Mouse (Mus musculus) WW6 (cell line): Measurements from ENCODE around the gene Cenpx.
A peak's percentile ranks its signal among the peaks of the same experiment; 100 is the strongest.
"Not testable (repeated sequence)": the region's sequence is repeated elsewhere in the genome, so short reads cannot be mapped to it uniquely, and the experiment has no call there.

Experiments
- DNase-seq: peaks from one replicate; pipeline ENCODE4 v3.0.0-alpha.2; 2013; ENCODE audit warnings: low read depth, low spot score

Gene Cenpx

GRCm38 (mm10) chr11:120713580-120714518, at the start of gene Cenpx, which contains the start of gene Lrrc45:
Cenpx (minus strand) TSS chr11:120713738.
Lrrc45 (plus strand) TSS chr11:120713925.
- DNase-seq, result peak; percentile 98

- not testable (repeated sequence) for DNase-seq
Measured at GRCm38 (mm10) chr11:120762672-120763041, 49.1 kb upstream of the Cenpx start, which contains the start of gene Hmga1b. Hmga1b (plus strand) TSS chr11:120762794.

DNA sequence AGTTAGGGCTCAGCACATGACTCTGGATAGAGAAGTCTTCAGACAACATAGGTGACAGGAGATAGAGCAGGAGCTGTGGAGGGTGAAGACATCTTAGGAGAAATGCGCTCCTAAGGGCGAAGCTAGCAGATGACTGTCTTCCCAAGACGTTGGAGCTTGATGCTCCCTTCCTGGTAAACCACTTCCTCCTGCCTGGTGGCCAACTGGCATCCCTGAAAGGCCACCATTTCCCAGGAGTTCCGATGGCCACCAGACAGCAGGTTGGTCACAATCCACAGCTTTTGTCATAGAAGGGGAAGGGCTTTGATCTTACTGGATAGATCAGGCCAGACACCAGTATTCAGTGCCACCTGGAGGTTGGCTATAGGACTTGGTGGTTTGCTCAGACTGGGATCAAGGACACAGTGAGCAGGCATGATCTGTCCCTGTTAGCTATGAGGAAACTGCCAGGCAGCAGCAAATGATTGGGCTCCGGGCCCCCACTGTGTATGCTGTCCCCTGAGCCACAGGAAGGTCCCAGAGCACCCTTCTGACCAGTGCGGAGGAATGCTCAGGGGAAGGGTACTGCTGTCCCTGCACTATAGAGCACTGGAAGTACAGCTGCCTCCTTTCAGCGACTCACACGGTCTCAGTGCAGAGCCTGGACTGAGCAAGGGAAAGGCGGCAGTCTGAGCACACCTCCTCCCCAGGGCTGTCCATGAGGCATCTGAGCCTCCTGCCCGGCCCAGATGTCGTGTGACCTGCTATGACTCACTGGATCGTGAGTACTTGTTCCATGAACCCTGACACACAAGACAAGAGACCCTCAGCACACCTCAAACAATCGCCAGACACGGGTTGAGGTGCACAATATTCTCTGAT, 48.5 kb upstream of the Cenpx start:
- DNase-seq, result no peak

GRCm38 (mm10) chr11:120760236-120760635, 46.7 kb upstream of the Cenpx start:
- DNase-seq, result no peak

- no peak for DNase-seq
Measured at GRCm38 (mm10) chr11:120751606-120752005, 38.1 kb upstream of the Cenpx start.

GRCm38 (mm10) chr11:120749430-120749829, 35.9 kb upstream of the Cenpx start:
- DNase-seq, result peak; percentile 65

- DNase-seq, result no peak
Measured at GRCm38 (mm10) chr11:120747974-120748373, 34.4 kb upstream of the Cenpx start.

- no peak for DNase-seq
Measured at GRCm38 (mm10) chr11:120744121-120744701, 30.7 kb upstream of the Cenpx start.

GRCm38 (mm10) chr11:120740981-120741380, 27.4 kb upstream of the Cenpx start:
- no peak for DNase-seq

DNA sequence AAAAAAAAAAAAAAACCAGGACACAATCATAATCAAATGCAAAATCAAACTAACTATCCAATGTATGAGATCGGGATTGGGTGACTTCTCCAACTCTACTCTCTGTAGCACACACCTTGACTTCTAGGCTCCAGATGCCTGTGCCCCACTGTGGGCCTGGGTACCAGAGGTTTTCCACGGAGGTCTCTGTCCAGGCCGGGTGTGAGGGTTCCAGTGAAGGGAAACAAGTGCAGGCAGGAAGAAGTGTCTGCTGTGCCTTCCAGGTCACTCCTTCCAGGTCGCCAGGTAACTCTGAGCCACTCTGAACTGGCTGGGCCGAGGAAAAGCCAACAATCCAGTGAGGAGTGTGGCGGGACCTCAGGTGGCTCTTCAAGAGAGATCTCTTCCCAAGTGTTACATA, 22.9 kb upstream of the Cenpx start:
- no peak for DNase-seq

DNA sequence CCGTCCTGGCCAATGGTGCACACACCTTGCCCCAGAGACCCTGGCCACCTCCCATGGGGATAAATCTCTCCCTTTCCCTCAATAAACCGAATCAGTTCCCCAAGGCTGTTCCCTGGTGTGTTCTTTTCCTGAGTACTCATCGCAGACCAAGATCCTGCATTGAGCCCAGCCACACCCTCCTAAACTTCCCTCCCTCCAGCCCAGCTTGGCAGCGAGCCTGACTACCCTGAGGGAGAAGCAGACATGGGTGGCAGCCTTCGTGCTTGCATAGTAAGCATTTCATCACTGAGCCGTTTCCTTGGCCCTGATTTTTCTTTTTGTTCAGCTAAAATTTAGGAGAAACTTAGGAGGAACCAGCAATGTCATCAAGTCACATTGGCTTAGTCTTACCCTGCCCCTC, 20.0 kb upstream of the Cenpx start:
- DNase-seq, result no peak

GRCm38 (mm10) chr11:120731858-120732680, 18.5 kb upstream of the Cenpx start, which contains the start of gene Cbr2:
Cbr2 (minus strand) TSS chr11:120732114.
- no peak for DNase-seq

GRCm38 (mm10) chr11:120731395-120731794, 17.9 kb upstream of the Cenpx start:
- no peak for DNase-seq

DNA sequence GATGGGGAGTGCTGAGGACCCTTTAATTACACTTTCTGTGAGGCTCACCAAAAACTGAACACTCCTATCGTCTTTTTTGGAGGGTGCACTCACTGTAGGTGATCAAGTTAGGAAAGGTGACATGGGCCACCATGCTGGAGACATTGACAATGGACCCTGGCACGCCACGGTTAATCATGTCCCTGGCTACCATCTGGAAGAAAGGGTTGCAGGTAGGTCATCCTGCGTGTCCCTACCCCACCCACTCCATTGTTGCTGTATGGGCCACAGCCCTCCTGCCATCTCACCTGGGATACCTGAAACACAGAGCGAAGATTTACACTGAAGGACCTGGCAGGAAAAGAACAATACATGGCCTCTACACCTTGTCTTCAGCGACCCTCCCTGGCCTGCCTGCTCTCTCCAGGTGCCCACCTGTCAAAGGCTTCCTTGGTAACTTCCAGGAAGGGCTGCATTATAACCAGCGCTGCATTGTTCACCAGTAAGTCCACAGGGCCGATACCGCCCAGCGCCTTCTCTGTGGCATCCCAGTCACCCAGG, 16.9 kb upstream of the Cenpx start:
- no peak for DNase-seq

- DNase-seq, result not testable (repeated sequence)
Measured at GRCm38 (mm10) chr11:120729432-120730050, 16.0 kb upstream of the Cenpx start.

DNA sequence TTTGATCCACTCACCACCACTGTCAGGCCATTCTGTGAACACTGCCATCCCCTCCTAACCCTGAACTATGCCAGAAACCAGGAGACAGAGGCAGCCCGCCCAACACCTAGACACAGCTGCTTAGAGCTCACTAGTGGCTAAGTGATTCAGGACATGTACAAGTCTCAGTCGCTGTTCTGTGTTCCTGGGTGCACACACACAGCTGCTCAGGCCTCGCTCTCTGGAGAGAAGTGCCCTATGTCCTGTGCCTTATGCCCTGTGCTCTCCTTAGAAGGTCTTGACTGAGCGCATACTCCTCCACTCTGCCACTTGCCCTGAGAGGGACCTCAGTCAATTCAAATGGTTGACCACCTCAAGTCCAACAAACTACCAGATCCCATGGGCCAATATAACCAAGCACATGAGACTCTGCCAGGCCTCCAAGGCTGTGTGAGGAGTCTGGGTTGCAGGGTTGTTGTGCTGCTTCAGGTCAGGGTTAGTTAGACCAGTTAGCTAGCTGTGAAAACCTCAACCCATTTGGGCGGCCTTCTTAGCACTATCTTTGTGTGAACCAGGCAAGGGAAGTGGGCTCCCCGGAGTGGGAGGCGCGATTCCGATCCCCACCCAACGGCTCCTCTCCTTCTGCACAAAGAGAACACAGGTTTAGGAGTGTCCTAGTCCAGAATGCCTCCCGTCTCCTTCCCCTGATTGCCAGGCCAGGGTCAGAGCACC, 15.1 kb upstream of the Cenpx start:
- no peak for DNase-seq

DNA sequence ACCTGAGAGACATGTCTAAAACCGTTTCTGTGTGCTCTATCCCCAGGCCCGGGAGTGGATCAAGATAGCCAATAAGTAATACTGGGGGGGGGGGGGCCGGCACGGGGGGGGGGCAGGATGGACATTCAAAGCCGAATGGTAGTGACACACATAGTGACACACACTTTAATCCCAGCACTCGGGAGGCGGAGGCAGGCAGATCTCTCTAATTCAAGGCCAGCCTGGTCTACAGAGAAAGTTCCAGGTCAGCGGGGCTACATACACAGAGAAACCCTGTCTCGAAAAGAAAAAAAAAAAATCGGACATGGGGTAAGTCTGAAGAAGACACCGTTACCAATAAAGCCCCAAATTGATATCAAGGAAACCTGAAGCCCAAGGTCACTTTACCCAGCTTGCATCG, 14.0 kb upstream of the Cenpx start:
- no peak for DNase-seq

DNA sequence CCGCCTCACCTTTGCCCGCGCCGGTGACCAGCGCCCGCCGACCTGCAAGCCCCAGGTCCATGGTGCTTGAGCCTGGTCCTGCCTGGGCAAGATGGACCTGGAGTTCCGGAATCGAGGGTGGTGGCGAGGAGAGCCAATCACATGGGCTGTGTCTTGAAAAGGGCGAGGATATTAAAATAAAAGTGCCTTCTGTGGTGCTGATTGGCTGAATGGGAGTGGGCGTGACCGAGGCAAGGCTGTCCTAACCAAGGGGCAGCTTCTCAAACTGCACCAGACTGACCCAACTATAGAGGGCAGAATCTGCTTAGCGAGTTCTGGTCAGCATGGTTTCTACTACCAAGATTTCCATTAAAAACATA, 13.6 kb upstream of the Cenpx start, which contains the start of gene Dcxr:
Dcxr (minus strand) TSS at position 113 of the 359 bp plus-strand sequence.
- DNase-seq, result no peak
